Mouse (Mus musculus): ENCODE results near the gene Cytip. TPM values are rescaled to one million over a fixed set of nuclear protein-coding genes. Genes with fewer than 3 reads are reported as not detected.

The Cytip gene
- polyA plus RNA-seq, 1 experiment from 2014 or later: 0.44 TPM

DNA sequence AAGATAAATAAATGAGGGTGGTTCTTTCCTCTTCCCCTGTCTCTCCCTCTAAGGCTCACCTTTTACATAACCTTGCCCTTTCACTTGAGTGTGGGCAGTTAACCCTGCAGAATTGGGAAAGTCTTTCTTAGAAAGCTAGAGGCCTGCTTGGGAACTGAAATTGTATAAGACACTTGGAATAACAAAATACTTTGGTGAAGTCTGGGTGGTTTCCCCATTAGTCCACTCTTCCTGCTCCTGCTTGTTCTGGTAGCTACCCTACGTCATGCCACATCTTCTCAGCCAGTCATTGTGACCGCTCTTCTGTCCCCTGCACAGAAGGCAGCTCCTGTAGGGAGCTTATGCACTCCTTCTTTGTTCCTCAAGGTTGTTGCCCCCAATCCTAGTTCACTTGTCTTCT is 26.2 kb downstream of the Cytip start:
- H3K27ac ChIP-seq (ENCODE audit: low read length): no peak overlapping the region
- H3K27me3 ChIP-seq (ENCODE audit: control insufficient read depth, insufficient read depth, low read depth, low read length): no peaks in the 10 kb centered on the region
- H3K4me3 ChIP-seq (ENCODE audit: low read depth, low read length): no peak overlapping the region
- ATAC-seq: no peak
- H3K9me3 ChIP-seq (replicated peaks; ENCODE audit: control insufficient read depth, low read length, poor library complexity, severe bottlenecking): no peaks in the 10 kb centered on the region
- H3K9ac ChIP-seq (ENCODE audit: low read depth, low read length): no peak overlapping the region
- H3K4me2 ChIP-seq (ENCODE audit: low read length): no peak overlapping the region
- WGBS: 76% methylated on average over 2 of the region's 2 CpGs
- H3K4me1 ChIP-seq (ENCODE audit: control insufficient read depth, insufficient read depth, low read length): peaks cover 7% of the 10 kb centered on the region
- H3K36me3 ChIP-seq (ENCODE audit: control insufficient read depth, insufficient read depth, low read length): no peaks in the 10 kb centered on the region

DNA sequence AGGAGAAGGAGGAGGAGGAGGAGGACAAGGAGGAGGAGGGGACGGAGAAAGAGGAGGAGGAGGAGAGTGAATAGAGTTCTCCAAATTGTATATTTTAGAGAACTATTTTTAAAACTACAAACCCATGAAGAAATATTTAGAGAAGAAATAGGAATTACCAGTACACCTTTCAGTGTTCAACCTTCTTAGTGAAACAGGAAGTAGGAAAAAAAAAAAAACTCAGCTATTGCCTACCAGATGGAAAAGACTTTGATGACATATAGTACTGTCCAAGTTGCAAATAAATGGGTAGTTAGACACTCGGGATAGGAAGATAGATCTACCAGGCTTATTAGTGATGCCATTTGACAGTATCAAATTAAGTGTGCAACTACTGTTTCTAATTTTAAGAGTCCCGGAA is 27.7 kb downstream of the Cytip start:
- Histone ChIP-seq H3K4me1 (ENCODE audit: control insufficient read depth, insufficient read depth, low read length) (no peaks in the 10 kb centered on the region), H3K27ac (ENCODE audit: low read length) (no peak overlapping the region), H3K27me3 (ENCODE audit: control insufficient read depth, insufficient read depth, low read depth, low read length) (no peaks in the 10 kb centered on the region), H3K4me3 (ENCODE audit: low read depth, low read length) (no peak overlapping the region), H3K4me2 (ENCODE audit: low read length) (no peak overlapping the region), H3K9me3 (replicated peaks; ENCODE audit: control insufficient read depth, low read length, poor library complexity, severe bottlenecking) (no peaks in the 10 kb centered on the region), H3K9ac (ENCODE audit: low read depth, low read length) (no peak overlapping the region), H3K36me3 (ENCODE audit: control insufficient read depth, insufficient read depth, low read length) (no peaks in the 10 kb centered on the region)
- 90% methylated on average over 3 of the region's 3 CpGs for WGBS
- ATAC-seq: no peak

DNA sequence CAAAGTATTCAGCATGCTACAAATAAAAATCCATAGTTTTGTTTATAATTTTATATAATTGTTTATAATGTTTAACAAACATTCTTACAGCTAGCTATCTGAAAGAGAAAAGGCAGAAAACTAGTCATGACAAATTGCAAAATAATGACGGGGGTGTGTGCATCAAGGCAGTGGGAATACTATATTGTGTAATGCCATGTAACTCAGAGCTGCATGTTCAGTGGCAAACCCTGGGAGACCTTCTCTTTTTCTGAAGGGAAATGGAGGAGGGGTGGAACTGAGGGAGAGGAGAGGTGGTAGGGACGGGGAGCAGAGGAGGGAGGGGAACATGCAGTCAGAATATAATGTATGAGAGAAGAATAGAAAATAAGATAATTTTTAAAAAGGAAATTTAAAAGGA is 28.6 kb downstream of the Cytip start:
- H3K4me1 ChIP-seq (ENCODE audit: control insufficient read depth, insufficient read depth, low read length): no peaks in the 10 kb centered on the region
- no peaks in the 10 kb centered on the region for H3K27me3 ChIP-seq (ENCODE audit: control insufficient read depth, insufficient read depth, low read depth, low read length)
- no peaks in the 10 kb centered on the region for H3K9me3 ChIP-seq (replicated peaks; ENCODE audit: control insufficient read depth, low read length, poor library complexity, severe bottlenecking)
- H3K36me3 ChIP-seq (ENCODE audit: control insufficient read depth, insufficient read depth, low read length): no peaks in the 10 kb centered on the region
- 72% methylated on average over 2 of the region's 2 CpGs for WGBS
- no peak overlapping the region for H3K4me3 ChIP-seq (ENCODE audit: low read depth, low read length)
- no peak overlapping the region for H3K4me2 ChIP-seq (ENCODE audit: low read length)
- ATAC-seq: no peak
- H3K9ac ChIP-seq (ENCODE audit: low read depth, low read length): no peak overlapping the region
- no peak overlapping the region for H3K27ac ChIP-seq (ENCODE audit: low read length)

DNA sequence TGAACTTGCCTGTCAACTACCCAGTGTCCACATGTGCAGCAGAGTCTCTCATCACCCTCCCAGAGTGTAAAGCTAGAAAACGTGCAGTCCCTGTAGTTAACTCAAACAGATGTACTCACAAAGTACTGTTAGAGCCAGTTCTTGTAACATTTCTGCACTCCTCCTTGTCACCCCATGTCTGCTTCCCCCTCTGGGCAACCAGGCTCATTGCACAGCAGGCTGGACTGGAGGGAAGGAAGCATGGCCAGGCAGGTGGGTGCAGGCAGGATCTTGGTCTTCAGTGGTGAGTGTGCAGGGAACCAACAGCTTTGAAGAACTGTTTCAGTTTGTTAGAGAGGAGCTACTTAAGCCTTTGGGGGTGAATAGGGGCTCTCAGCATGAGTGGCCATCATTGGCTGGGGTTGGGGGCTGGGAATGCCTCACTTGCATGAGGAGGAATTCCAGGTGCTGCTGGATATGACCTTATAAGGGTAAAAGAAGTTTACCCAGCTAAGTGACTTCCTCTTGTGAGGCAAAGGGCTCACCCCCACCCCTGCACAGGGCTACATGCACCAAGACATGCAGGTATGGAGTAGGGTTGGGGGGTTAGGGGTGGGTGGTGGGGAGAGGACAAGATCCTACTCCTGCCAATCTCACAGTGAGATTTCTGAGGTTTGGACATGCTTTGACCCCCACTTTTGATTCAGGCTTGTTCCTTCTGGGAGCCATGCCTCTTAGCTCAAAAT is 31.7 kb downstream of the Cytip start:
- no peak overlapping the region for H3K27ac ChIP-seq (ENCODE audit: low read length)
- H3K4me2 ChIP-seq (ENCODE audit: low read length): no peak overlapping the region
- H3K4me3 ChIP-seq (ENCODE audit: low read depth, low read length): no peak overlapping the region
- H3K9me3 ChIP-seq (replicated peaks; ENCODE audit: control insufficient read depth, low read length, poor library complexity, severe bottlenecking): no peaks in the 10 kb centered on the region
- no peaks in the 10 kb centered on the region for H3K27me3 ChIP-seq (ENCODE audit: control insufficient read depth, insufficient read depth, low read depth, low read length)
- WGBS: 68% methylated on average over 1 of the region's 1 CpGs
- H3K36me3 ChIP-seq (ENCODE audit: control insufficient read depth, insufficient read depth, low read length): no peaks in the 10 kb centered on the region
- H3K9ac ChIP-seq (ENCODE audit: low read depth, low read length): no peak overlapping the region
- no peaks in the 10 kb centered on the region for H3K4me1 ChIP-seq (ENCODE audit: control insufficient read depth, insufficient read depth, low read length)
- no peak for ATAC-seq

DNA sequence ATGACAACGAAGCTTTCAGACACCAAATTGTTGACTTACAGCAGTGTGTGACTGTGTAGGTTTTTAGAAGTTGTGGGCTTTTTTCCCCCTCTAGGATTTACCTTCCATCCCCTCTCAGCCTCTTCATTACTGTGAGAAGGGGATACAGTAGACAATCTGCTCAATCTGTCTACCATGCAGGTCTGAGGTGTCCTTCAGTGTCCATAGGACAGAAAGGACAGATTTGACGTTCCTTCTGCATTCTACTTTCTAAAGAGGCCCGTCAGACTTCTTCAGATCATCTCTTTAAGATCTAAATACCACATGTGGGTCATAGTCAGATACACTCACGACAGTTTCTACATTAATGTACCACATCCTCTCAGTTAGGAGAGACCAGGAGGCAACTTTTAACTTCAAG is 33.5 kb downstream of the Cytip start:
- Histone ChIP-seq H3K36me3 (ENCODE audit: control insufficient read depth, insufficient read depth, low read length) (no peaks in the 10 kb centered on the region), H3K27me3 (ENCODE audit: control insufficient read depth, insufficient read depth, low read depth, low read length) (no peaks in the 10 kb centered on the region), H3K9me3 (replicated peaks; ENCODE audit: control insufficient read depth, low read length, poor library complexity, severe bottlenecking) (no peaks in the 10 kb centered on the region), H3K27ac (ENCODE audit: low read length) (no peak overlapping the region), H3K9ac (ENCODE audit: low read depth, low read length) (no peak overlapping the region), H3K4me2 (ENCODE audit: low read length) (no peak overlapping the region), H3K4me1 (ENCODE audit: control insufficient read depth, insufficient read depth, low read length) (no peaks in the 10 kb centered on the region), H3K4me3 (ENCODE audit: low read depth, low read length) (no peak overlapping the region)
- 85% methylated on average over 4 of the region's 4 CpGs for WGBS
- ATAC-seq: no peak

DNA sequence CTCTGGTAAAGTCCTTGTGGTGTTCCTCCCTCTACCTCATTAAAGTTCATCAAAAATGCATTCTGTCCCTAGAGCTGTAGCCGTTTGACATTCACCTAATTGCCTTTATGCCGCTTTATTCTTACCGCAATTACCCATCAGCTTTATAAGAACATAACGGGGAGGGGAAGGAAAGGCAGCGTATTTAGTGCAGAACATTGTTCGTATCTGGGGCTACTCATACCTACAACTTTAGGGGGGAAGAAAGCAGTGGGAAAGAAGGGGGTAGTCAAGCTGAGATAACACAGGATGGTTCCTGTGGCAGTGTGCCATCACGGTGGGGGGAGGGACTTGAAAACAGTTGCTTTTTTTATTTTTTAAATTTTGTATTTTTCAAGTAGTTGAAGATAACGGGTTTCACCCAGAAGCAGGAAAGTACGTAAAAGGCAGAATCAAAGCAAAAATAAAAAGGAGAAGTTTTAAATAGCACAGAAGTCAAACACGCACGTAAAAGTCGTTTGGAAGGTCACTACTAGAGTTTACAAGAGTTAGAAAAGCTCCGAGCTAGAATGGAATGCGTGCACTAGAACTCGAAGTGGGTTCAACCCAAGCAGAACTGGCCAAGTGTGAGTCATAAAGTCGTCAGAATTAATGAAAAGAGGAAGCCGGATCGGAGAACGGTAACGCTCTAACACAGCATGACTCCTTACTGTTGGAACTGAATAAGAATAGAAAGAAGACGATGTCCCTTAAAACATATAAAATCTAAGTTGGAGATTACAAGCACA is 34.6 kb downstream of the Cytip start:
- Histone ChIP-seq H3K4me1 (ENCODE audit: control insufficient read depth, insufficient read depth, low read length) (no peaks in the 10 kb centered on the region), H3K9me3 (replicated peaks; ENCODE audit: control insufficient read depth, low read length, poor library complexity, severe bottlenecking) (no peaks in the 10 kb centered on the region), H3K9ac (ENCODE audit: low read depth, low read length) (no peak overlapping the region), H3K36me3 (ENCODE audit: control insufficient read depth, insufficient read depth, low read length) (no peaks in the 10 kb centered on the region), H3K27me3 (ENCODE audit: control insufficient read depth, insufficient read depth, low read depth, low read length) (no peaks in the 10 kb centered on the region), H3K27ac (ENCODE audit: low read length) (no peak overlapping the region), H3K4me2 (ENCODE audit: low read length) (no peak overlapping the region), H3K4me3 (ENCODE audit: low read depth, low read length) (no peak overlapping the region)
- ATAC-seq: no peak
- 83% methylated on average over 21 of the region's 21 CpGs for WGBS

DNA sequence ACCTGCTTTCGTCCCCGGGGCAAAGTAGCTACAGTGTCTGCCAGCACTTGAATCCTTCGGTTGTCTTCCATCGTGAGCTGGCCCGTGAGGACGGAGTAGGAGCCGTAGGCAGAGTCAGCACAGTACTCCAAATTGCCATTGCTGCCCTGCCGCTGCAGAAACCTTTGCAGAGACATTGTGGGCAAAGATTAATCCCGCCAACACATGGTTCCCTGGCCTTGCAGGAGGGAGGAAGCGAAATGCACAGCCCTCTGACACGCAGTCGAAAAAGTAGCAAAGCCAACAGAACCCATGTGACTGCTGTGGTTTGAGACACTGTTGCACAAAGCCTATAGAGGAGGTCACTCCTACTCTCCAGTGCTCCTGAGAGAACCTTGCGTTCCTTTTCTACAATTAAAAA is 35.5 kb downstream of the Cytip start:
- Histone ChIP-seq H3K27ac (ENCODE audit: low read length) (no peak overlapping the region), H3K27me3 (ENCODE audit: control insufficient read depth, insufficient read depth, low read depth, low read length) (no peaks in the 10 kb centered on the region), H3K9ac (ENCODE audit: low read depth, low read length) (no peak overlapping the region), H3K4me3 (ENCODE audit: low read depth, low read length) (no peak overlapping the region), H3K4me1 (ENCODE audit: control insufficient read depth, insufficient read depth, low read length) (no peaks in the 10 kb centered on the region), H3K4me2 (ENCODE audit: low read length) (no peak overlapping the region), H3K9me3 (replicated peaks; ENCODE audit: control insufficient read depth, low read length, poor library complexity, severe bottlenecking) (no peaks in the 10 kb centered on the region), H3K36me3 (ENCODE audit: control insufficient read depth, insufficient read depth, low read length) (no peaks in the 10 kb centered on the region)
- 94% methylated on average over 13 of the region's 13 CpGs for WGBS
- ATAC-seq: no peak

DNA sequence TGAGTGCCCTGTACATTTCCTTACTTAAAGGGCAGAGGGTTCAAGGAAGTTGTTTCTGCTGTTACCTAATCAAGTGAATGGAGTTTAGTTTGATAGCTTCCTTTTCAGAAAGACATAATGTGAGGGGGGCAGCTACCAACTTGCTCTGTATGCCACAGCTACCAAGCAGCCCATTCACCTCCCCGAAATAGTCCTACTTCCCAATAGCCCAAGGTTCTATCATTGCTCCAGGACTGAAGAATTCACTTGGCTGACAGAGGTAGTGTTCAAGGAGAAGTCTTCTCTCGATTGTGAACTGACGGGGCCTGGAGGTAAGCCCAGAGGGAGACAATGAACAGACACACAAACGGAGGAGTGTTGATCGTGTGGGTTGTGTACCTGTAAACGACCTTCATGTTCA is 36.2 kb downstream of the Cytip start:
- Histone ChIP-seq H3K4me3 (ENCODE audit: low read depth, low read length) (no peak overlapping the region), H3K27me3 (ENCODE audit: control insufficient read depth, insufficient read depth, low read depth, low read length) (no peaks in the 10 kb centered on the region), H3K9ac (ENCODE audit: low read depth, low read length) (no peak overlapping the region), H3K4me2 (ENCODE audit: low read length) (no peak overlapping the region), H3K36me3 (ENCODE audit: control insufficient read depth, insufficient read depth, low read length) (no peaks in the 10 kb centered on the region), H3K9me3 (replicated peaks; ENCODE audit: control insufficient read depth, low read length, poor library complexity, severe bottlenecking) (no peaks in the 10 kb centered on the region), H3K27ac (ENCODE audit: low read length) (no peak overlapping the region), H3K4me1 (ENCODE audit: control insufficient read depth, insufficient read depth, low read length) (no peaks in the 10 kb centered on the region)
- no peak for ATAC-seq
- 95% methylated on average over 6 of the region's 6 CpGs for WGBS

DNA sequence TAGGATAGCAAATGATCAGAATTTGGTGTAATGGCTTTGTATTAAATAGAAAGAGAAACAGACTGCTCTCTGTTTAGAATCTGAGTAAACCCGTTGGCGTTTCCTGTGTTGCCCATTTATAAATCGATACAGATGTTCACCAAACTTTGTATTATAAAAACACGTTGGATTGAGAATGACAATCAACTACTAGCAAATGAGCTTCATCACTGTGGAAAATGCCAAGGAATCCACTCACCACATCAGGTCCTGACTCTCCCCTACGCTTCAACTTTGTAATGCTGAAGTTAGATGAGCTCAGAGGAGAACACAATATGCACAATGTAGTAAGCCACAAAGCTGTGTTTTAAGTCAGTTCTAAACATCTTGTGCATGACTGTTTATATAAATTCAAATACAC is 36.8 kb downstream of the Cytip start:
- H3K9me3 ChIP-seq (replicated peaks; ENCODE audit: control insufficient read depth, low read length, poor library complexity, severe bottlenecking): no peaks in the 10 kb centered on the region
- no peak overlapping the region for H3K27ac ChIP-seq (ENCODE audit: low read length)
- H3K27me3 ChIP-seq (ENCODE audit: control insufficient read depth, insufficient read depth, low read depth, low read length): no peaks in the 10 kb centered on the region
- WGBS: 92% methylated on average over 5 of the region's 5 CpGs
- H3K36me3 ChIP-seq (ENCODE audit: control insufficient read depth, insufficient read depth, low read length): no peaks in the 10 kb centered on the region
- no peak overlapping the region for H3K4me3 ChIP-seq (ENCODE audit: low read depth, low read length)
- ATAC-seq: no peak
- H3K4me1 ChIP-seq (ENCODE audit: control insufficient read depth, insufficient read depth, low read length): no peaks in the 10 kb centered on the region
- no peak overlapping the region for H3K9ac ChIP-seq (ENCODE audit: low read depth, low read length)
- no peak overlapping the region for H3K4me2 ChIP-seq (ENCODE audit: low read length)

All from midbrain, embryonic 16.5 days (tissue).